Mouse (Mus musculus): ENCODE data around the gene Fktn.

Gene Fktn

DNA sequence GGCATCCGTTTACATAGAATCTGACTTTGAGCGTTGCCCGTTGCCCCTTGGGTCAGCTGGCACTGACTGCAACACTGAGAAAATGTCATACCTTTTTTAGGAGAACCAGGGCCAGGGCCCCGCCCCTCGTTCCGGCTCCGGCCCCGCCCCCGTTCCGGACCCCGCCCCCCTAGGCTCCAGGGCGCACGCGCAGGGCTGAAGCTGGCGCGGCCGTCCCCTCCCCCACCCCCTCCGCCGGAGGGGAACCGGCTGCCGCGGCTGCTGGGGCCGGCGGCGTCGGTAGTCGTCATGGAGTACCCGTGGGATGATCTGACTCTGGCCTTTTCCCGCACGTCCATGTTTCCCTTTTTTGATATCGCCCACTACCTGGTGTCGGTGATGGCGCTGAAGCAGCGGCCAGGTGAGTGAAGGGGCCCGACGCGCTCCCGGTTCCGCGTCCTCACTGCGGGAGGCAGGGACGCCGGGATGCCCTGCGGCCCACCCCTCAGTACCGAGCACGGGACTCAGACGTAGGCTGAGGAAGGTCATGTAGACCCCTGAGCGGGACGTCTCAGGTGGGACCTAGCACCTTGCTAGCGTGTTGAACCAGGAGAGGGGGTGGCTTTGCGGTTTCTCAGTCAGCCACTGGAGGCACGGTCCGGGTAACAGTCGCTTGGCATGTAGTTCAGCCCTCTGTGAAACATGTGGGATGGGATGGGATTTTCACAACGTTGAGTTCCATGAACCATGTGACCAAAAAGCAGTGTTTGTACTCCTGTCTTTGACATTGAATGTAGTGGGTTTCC lies 112.2 kb downstream of the Fktn start, which contains the start of gene Tmem38b:
TSS of gene Tmem38b (plus strand) at position 225 of the 785 bp plus-strand sequence.
- DNase-seq (ENCODE audit: extremely low spot score), result peak; percentile 88

DNA sequence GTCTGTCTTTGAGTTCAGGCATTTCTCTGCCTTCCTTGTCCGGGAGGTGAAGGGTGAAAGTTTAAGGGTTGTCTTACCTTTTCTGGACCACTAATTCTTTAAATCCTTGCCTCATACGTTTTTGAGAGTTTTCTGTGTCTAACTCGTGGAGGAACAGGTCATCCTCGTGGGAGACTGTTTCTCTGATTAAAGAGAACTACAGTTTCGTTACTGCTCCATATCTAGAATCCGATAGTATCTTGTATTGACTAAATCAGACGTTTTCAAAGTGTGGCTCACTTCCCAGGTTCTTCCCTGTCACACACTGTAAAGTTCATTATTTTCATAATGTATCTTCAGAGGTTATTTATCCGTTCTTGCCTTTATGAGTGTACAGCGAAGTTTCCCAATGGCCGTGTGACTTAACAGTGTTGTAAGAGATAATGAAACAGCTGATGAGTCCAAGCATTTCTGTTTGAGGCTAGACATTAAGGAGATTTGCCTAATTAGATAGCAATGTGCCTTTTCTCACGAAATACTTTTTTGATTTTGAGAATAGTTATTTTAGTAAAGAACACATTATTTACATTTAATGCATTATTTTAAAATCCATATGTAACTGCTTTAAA lies 112.9 kb downstream of the Fktn start:
- no peak for DNase-seq (ENCODE audit: extremely low spot score)

Data from embryo, embryonic 9.5 days (tissue).